ENCODE assay signal across 10 mouse cellular contexts in the genomic region with DNA sequence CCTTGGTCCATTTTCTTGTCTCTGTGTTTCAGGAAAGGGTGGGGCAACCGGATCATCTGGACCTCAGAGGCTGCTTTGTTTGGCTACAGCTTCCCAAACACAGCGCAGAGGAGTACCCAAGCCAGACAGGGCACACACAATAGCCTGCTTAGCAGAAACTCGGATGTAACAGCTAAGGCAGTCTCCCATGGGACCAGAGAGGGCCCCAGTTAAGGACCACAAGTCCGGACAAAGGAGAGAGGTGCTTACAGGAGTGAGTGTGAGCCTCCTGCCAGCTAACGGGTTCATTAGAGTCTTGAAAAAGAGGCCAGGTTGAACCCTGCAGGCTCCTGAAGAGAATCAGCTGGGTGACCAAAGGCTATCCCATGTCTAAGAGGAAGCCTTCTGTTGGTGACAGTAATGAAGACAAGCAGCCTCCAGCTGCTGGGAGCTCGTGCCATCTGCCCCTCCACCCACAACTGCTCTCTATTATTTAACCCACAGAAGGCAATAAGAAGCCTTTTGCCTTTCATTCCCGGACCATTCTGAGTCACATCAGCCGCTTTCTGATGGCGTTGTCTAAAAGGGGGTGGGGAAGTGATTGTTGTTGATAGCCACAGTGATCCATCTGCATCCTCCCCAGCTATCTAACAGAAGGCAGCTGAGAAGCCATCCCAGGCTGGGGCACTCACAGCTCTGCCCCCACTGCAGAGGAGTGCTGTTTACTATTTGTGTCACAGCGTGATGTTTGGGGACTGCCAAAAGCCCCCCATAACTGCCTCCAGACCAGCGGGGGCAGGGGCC. TPM values are rescaled to one million over a fixed set of nuclear protein-coding genes. Genes with fewer than 3 reads are reported as not detected.
A peak's percentile ranks its signal among the peaks of the same experiment; 100 is the strongest.
DNase-seq lines count a peak whose midpoint lies in the region; ATAC-seq and TF ChIP-seq lines count a peak whose summit lies in the region.
"Had no signal": no experiment of that assay in that cellular context is flagged by ENCODE, and none has a peak within 500 bp of the region (broad histone marks: within the 10 kb centered on the region; RNA-seq: fewer than 3 reads in every experiment).

No protein-coding gene starts in this region.

- DNase-seq in intestine, embryonic 14.5 days (ENCODE audit: low spot score): peak; percentile 54
- peak; percentile 61 for DNase-seq in forebrain, embryonic 14.5 days (ENCODE audit: low spot score)
- DNase-seq in lung, adult 2 months: peak; percentile 5
- DNase-seq in gastrocnemius, postnatal 4 days (ENCODE audit: low spot score in 2 of 2): no peak
- no peak for DNase-seq in adrenal gland, postnatal 36 days
- no peak for DNase-seq in thymus, adult 2 months
- DNase-seq: cerebellum, adult 18-20 months had no signal

- H3K9ac ChIP-seq in intestine, embryonic 14.5 days (ENCODE audit: low read length): no peak overlapping the region
- no peak overlapping the region for H3K9ac ChIP-seq in intestine, embryonic 16.5 days (ENCODE audit: low read depth, low read length)
- no peak overlapping the region for H3K9ac ChIP-seq in forebrain, embryonic 14.5 days (ENCODE audit: low read length)
- peak overlapping the region; percentile 33; the same call in 1 of the 2 replicates for H3K9ac ChIP-seq in neural tube, embryonic 12.5 days
- H3K9ac ChIP-seq: stomach, embryonic 15.5 days had no signal

- no peaks in the 10 kb centered on the region for H3K36me3 ChIP-seq in intestine, embryonic 14.5 days (ENCODE audit: control insufficient read depth, insufficient read depth, low read length)
- no peaks in the 10 kb centered on the region for H3K36me3 ChIP-seq in intestine, embryonic 16.5 days (ENCODE audit: control insufficient read depth, insufficient read depth, low read length)
- H3K36me3 ChIP-seq in forebrain, embryonic 14.5 days (ENCODE audit: control insufficient read depth, insufficient read depth, low read length): no peaks in the 10 kb centered on the region
- no peaks in the 10 kb centered on the region for H3K36me3 ChIP-seq in neural tube, embryonic 12.5 days
- no peaks in the 10 kb centered on the region for H3K36me3 ChIP-seq in thymus, adult 2 months (ENCODE audit: control insufficient read depth, insufficient read depth, low read length)
- H3K36me3 ChIP-seq: stomach, embryonic 15.5 days had no signal

- H3K27ac ChIP-seq in intestine, embryonic 14.5 days (ENCODE audit: low read depth): peak overlapping the region; percentile 52; the same call in 1 of the 2 replicates
- H3K27ac ChIP-seq in intestine, embryonic 16.5 days (ENCODE audit: low read length): no peak overlapping the region
- H3K27ac ChIP-seq in forebrain, embryonic 14.5 days (ENCODE audit: low read depth, low read length): peak overlapping the region; percentile 72
- peak overlapping the region; percentile 61 for H3K27ac ChIP-seq in neural tube, embryonic 12.5 days
- H3K27ac ChIP-seq in thymus, adult 2 months (ENCODE audit: control insufficient read depth, insufficient read depth, low read length): no peak overlapping the region
- H3K27ac ChIP-seq: stomach, embryonic 15.5 days had no signal

- H3K27me3 ChIP-seq in intestine, embryonic 14.5 days (replicated peaks; ENCODE audit: control insufficient read depth, insufficient read depth, low read length): no peaks in the 10 kb centered on the region
- H3K27me3 ChIP-seq in intestine, embryonic 16.5 days (replicated peaks; ENCODE audit: control insufficient read depth, insufficient read depth, low read length): no peaks in the 10 kb centered on the region
- H3K27me3 ChIP-seq in forebrain, embryonic 14.5 days (replicated peaks; ENCODE audit: control insufficient read depth, insufficient read depth, low read length): no peaks in the 10 kb centered on the region
- H3K27me3 ChIP-seq in neural tube, embryonic 12.5 days (replicated peaks): no peaks in the 10 kb centered on the region
- H3K27me3 ChIP-seq in thymus, adult 2 months (ENCODE audit: control insufficient read depth, insufficient read depth, low read length): no peaks in the 10 kb centered on the region
- H3K27me3 ChIP-seq: stomach, embryonic 15.5 days had no signal

- no peak overlapping the region for H3K4me2 ChIP-seq in intestine, embryonic 14.5 days (ENCODE audit: low read length)
- H3K4me2 ChIP-seq in intestine, embryonic 16.5 days (ENCODE audit: low read depth, low read length): no peak overlapping the region
- H3K4me2 ChIP-seq in forebrain, embryonic 14.5 days (ENCODE audit: low read length): no peak overlapping the region
- no peak overlapping the region for H3K4me2 ChIP-seq in neural tube, embryonic 12.5 days (replicated peaks)
- H3K4me2 ChIP-seq: stomach, embryonic 15.5 days had no signal

- 50% methylated on average over 11 of the region's 11 CpGs for WGBS in intestine, embryonic 14.5 days
- 49% methylated on average over 11 of the region's 11 CpGs for WGBS in intestine, embryonic 16.5 days
- WGBS in forebrain, embryonic 14.5 days: 38% methylated on average over 11 of the region's 11 CpGs
- 48% methylated on average over 11 of the region's 11 CpGs for WGBS in lung, adult 2 months
- 23% methylated on average over 11 of the region's 11 CpGs for WGBS in neural tube, embryonic 12.5 days
- 83% methylated on average over 11 of the region's 11 CpGs for WGBS in thymus, adult 2 months

- H3K4me3 ChIP-seq in intestine, embryonic 14.5 days (ENCODE audit: low read depth, low read length): no peak overlapping the region
- H3K4me3 ChIP-seq in intestine, embryonic 16.5 days (ENCODE audit: low read length): no peak overlapping the region
- H3K4me3 ChIP-seq in forebrain, embryonic 14.5 days (ENCODE audit: low read depth, low read length): no peak overlapping the region
- no peak overlapping the region for H3K4me3 ChIP-seq in lung, adult 2 months (replicated peaks; ENCODE audit: extremely low read depth, low read depth, low read length)
- no peak overlapping the region for H3K4me3 ChIP-seq in neural tube, embryonic 12.5 days
- no peak overlapping the region for H3K4me3 ChIP-seq in thymus, adult 2 months (ENCODE audit: control insufficient read depth, insufficient read depth, low read length)
- H3K4me3 ChIP-seq: stomach, embryonic 15.5 days had no signal

- no peaks in the 10 kb centered on the region for H3K9me3 ChIP-seq in intestine, embryonic 14.5 days (ENCODE audit: control insufficient read depth, low read length)
- no peaks in the 10 kb centered on the region for H3K9me3 ChIP-seq in intestine, embryonic 16.5 days (ENCODE audit: control insufficient read depth, low read length)
- no peaks in the 10 kb centered on the region for H3K9me3 ChIP-seq in forebrain, embryonic 14.5 days (replicated peaks; ENCODE audit: control insufficient read depth, low read length)
- no peaks in the 10 kb centered on the region for H3K9me3 ChIP-seq in neural tube, embryonic 12.5 days
- H3K9me3 ChIP-seq: stomach, embryonic 15.5 days had no signal

- ATAC-seq in intestine, embryonic 14.5 days (replicated peaks; ENCODE audit: low FRiP score, low TSS enrichment, low read depth): peak; percentile 44; the same call in 1 of the 2 replicates
- ATAC-seq in intestine, embryonic 16.5 days: no peak
- peak; percentile 76 for ATAC-seq in forebrain, embryonic 14.5 days
- ATAC-seq in neural tube, embryonic 12.5 days (ENCODE audit: low FRiP score, low read depth): peak; percentile 81

- H3K4me1 ChIP-seq in intestine, embryonic 14.5 days (replicated peaks; ENCODE audit: control insufficient read depth, insufficient read depth, low read length): no peaks in the 10 kb centered on the region
- H3K4me1 ChIP-seq in intestine, embryonic 16.5 days (ENCODE audit: control insufficient read depth, insufficient read depth, low read length): no peaks in the 10 kb centered on the region
- H3K4me1 ChIP-seq in forebrain, embryonic 14.5 days (ENCODE audit: control insufficient read depth, insufficient read depth, low read length): peaks cover 9% of the 10 kb centered on the region; the same call in 1 of the 2 replicates
- peaks cover 4% of the 10 kb centered on the region; the same call in 1 of the 2 replicates for H3K4me1 ChIP-seq in lung, adult 2 months (ENCODE audit: control insufficient read depth, insufficient read depth, low read length)
- H3K4me1 ChIP-seq in neural tube, embryonic 12.5 days: peaks cover 19% of the 10 kb centered on the region
- H3K4me1 ChIP-seq in thymus, adult 2 months (replicated peaks; ENCODE audit: control insufficient read depth, insufficient read depth, low read length): no peaks in the 10 kb centered on the region

- peak; percentile 21; the same call in 1 of the 2 replicates for TF ChIP-seq POLR2A in lung, adult 2 months (IDR thresholded peaks at IDR 0.05; ENCODE audit: borderline replicate concordance, extremely low read depth, low read depth, low read length)
- no peak for TF ChIP-seq POLR2A in thymus, adult 2 months (IDR thresholded peaks at IDR 0.05; ENCODE audit: control insufficient read depth, extremely low read depth, insufficient read depth, low read length, poor library complexity)

- TF ChIP-seq CTCF in lung, adult 2 months (IDR thresholded peaks at IDR 0.05; ENCODE audit: insufficient read depth, low read length): no peak
- TF ChIP-seq CTCF in thymus, adult 2 months (IDR thresholded peaks at IDR 0.05; ENCODE audit: borderline replicate concordance, control insufficient read depth, extremely low read depth, insufficient read depth, low read length, poor library complexity): no peak

RNA-seq across cellular contexts. Expression of gene Sstr2, which starts 35.1 kb away (rescaled TPM):
- polyA plus RNA-seq in intestine, embryonic 14.5 days (2014; fragmentation: Nextera tagmentation; extraction: Ambion mirVana): 0.30 and 0.47 TPM in 2 replicates
- 0.62 and 1.3 TPM in 2 replicates for polyA plus RNA-seq in intestine, embryonic 16.5 days (2015; fragmentation: Nextera tagmentation; extraction: Ambion mirVana)
- 71.9 and 75.2 TPM in 2 replicates for polyA plus RNA-seq in forebrain, embryonic 14.5 days (2014; fragmentation: Nextera tagmentation; extraction: Ambion mirVana)
- polyA plus RNA-seq in lung, adult 2 months (2012; rRNA removed): 2.6 and 4.0 TPM in 2 replicates
- polyA plus RNA-seq in neural tube, embryonic 12.5 days (2016; fragmentation: Nextera tagmentation; extraction: Ambion mirVana): 27.6 and 27.8 TPM in 2 replicates
- under 1 TPM in 1 of 2 experiments, not detected in 1; 0.13 TPM for total RNA-seq in gastrocnemius, postnatal 4 days (2021)
- 1 to 10 TPM; 1.6 to 3.9 TPM for total RNA-seq in adrenal gland, postnatal 36 days (2021)
- 4.9 and 6.7 TPM in 2 replicates for polyA plus RNA-seq in thymus, adult 2 months (2012; rRNA removed)

Comparison
In these comparisons a context has a peak if more than half of its experiments do, and no peak if none do; other contexts are left out.
1. H3K27ac ChIP-seq: peak in intestine, embryonic 14.5 days (single experiment), forebrain, embryonic 14.5 days (single experiment) and neural tube, embryonic 12.5 days (single experiment); none in intestine, embryonic 16.5 days (single experiment) and thymus, adult 2 months (single experiment).
2. DNase-seq: peak in intestine, embryonic 14.5 days (single experiment), forebrain, embryonic 14.5 days (single experiment) and lung, adult 2 months (single experiment); none in gastrocnemius, postnatal 4 days (0 of 2), adrenal gland, postnatal 36 days (0 of 2) and thymus, adult 2 months (single experiment).